Mouse (Mus musculus): ENCODE measurements around the gene Pou2f1.

DNA sequence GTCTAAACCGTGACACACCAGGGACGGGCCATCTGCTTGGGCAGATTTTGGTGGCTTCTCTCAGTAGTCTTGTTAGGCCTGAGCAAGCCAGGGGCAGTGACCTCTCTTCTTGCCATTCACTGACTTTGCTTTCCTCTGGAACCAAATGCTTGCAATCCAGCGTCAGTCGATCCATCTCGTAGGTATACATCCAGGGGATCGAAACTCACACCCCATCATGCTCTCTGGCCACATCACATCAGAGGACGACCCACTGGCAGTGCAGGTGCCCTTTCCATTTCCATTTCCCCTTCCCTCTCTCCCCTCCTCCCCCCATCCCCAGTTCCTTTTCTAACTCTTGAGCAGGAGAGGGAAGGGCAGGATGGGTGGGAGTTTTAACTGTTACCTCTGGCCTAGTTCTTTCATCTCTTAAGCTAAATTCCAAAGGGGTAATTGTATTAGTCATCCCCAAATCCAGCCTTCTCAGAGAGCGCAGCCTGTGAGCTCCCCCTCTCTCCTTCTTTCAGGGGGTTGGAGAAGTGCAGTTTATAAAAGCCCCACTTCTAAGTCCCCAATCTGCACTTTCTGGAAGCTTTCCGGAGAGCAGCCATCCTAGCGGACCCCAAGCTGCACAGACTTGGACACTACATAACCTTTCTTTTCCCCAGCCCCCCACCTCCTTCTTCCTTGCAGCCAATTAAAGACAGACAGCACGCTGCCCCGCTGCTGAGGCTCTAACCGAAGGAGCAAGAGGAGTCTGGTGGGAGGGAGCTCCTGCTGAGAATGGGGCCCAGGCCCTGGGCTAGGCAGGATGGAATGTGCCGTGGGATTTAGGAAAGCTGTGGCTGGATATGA is 42.8 kb upstream of the Pou2f1 start:
- TF ChIP-seq CTCF (IDR thresholded peaks at IDR 0.05; ENCODE audit: borderline replicate concordance, insufficient read depth, low read depth, low read length), result no peak
- no peak for TF ChIP-seq POLR2A (IDR thresholded peaks at IDR 0.05; ENCODE audit: borderline replicate concordance, insufficient read depth, low read length)

Measured in cerebellum, adult 2 months (tissue).